Mouse (Mus musculus) kidney, adult 2 months (tissue): ENCODE data around the gene Ror1. TPM values are rescaled to one million over a fixed set of nuclear protein-coding genes. Genes with fewer than 3 reads are reported as not detected.

Source experiments
- DNase-seq: peaks from one replicate; pipeline ENCODE4 v3.0.0; 2021
- H3K27ac ChIP-seq: fragments of 200-500 bp; 2 replicates; pipeline ENCODE4 v1.5.1; 2012; ENCODE audit warnings: low read depth, low read length, control low read depth, inconsistent platforms; ENCODE audit not compliant: insufficient read depth
- H3K27me3 ChIP-seq: fragments of 200-500 bp; replicated peaks from 2 replicates; pipeline ENCODE4 v1.6.1; 2012; ENCODE audit warnings: mild to moderate bottlenecking, moderate library complexity, low read length, inconsistent platforms; ENCODE audit not compliant: control insufficient read depth, insufficient read depth
- H3K36me3 ChIP-seq: fragments of 200-500 bp; 2 replicates; pipeline ENCODE4 v1.6.1; 2012; ENCODE audit warnings: mild to moderate bottlenecking, moderate library complexity, low read length, inconsistent platforms; ENCODE audit not compliant: control insufficient read depth, insufficient read depth
- H3K4me1 ChIP-seq: fragments of 200-500 bp; 2 replicates; pipeline ENCODE4 v1.6.1; 2011; ENCODE audit warnings: low read length; ENCODE audit not compliant: control insufficient read depth, insufficient read depth
- H3K4me3 ChIP-seq: fragments of 200-500 bp; 2 replicates; pipeline ENCODE4 v1.5.1; 2011; ENCODE audit warnings: mild to moderate bottlenecking, low read depth, low read length, control low read depth; ENCODE audit not compliant: insufficient read depth
- CTCF ChIP-seq: fragments of 200-500 bp; conservative IDR thresholded peaks from 2 replicates; pipeline ENCODE4 v1.5.1; 2011; ENCODE audit warnings: low read depth, mild to moderate bottlenecking, control low read depth, low read length, moderate library complexity, mixed read lengths; ENCODE audit not compliant: insufficient read depth, insufficient read length
- POLR2A ChIP-seq: fragments of 200-500 bp; IDR thresholded peaks from one replicate; pipeline ENCODE4 v1.6.1; 2011; ENCODE audit warnings: low read depth, low read length, control low read depth
- WGBS: fragments of 180-500 bp; shearing (Covaris S2); methylation state at CpG from one replicate; pipeline ENCODE4 v1.1.7; 2018; 5-methylcytosine and 5-hydroxymethylcytosine counted together
- polyA plus RNA-seq: library from polyadenylated mRNA; depleted of rRNA; stranded (reverse); fragments of >200 nt; gene quantifications from 2 replicates; pipeline ENCODE4 v1.2.3, GENCODE M21; 2012

Ror1 gene
- polyA plus RNA-seq, 1 experiment: 2.2 TPM

- DNase-seq: no peak
- no peak overlapping the region for H3K4me3 ChIP-seq
- no peaks in the 10 kb centered on the region for H3K36me3 ChIP-seq
- no peaks in the 10 kb centered on the region for H3K27me3 ChIP-seq
- no peak overlapping the region for H3K27ac ChIP-seq
- 75% methylated on average over 5 of the region's 5 CpGs for WGBS
- no peak for TF ChIP-seq CTCF
- no peak for TF ChIP-seq POLR2A
- H3K4me1 ChIP-seq: no peaks in the 10 kb centered on the region
Measured at GRCm38 (mm10) chr4:100298566-100298965, 203.0 kb downstream of the Ror1 start.

- no peaks in the 10 kb centered on the region for H3K27me3 ChIP-seq
- no peak for TF ChIP-seq POLR2A
- no peak for TF ChIP-seq CTCF
- no peaks in the 10 kb centered on the region for H3K4me1 ChIP-seq
- no peak overlapping the region for H3K4me3 ChIP-seq
- H3K27ac ChIP-seq: no peak overlapping the region
- DNase-seq: no peak
- H3K36me3 ChIP-seq: no peaks in the 10 kb centered on the region
- WGBS: 78% methylated on average over 5 of the region's 5 CpGs
Measured at GRCm38 (mm10) chr4:100300171-100300570, 204.6 kb downstream of the Ror1 start.

GRCm38 (mm10) chr4:100301423-100301822, 205.8 kb downstream of the Ror1 start:
- Histone ChIP-seq H3K27me3 (no peaks in the 10 kb centered on the region), H3K27ac (no peak overlapping the region), H3K36me3 (no peaks in the 10 kb centered on the region), H3K4me1 (no peaks in the 10 kb centered on the region), H3K4me3 (no peak overlapping the region)
- TF ChIP-seq POLR2A: no peak
- TF ChIP-seq CTCF: no peak
- WGBS: 94% methylated on average over 1 of the region's 1 CpGs
- DNase-seq: no peak

- no peak overlapping the region for H3K27ac ChIP-seq
- WGBS: 80% methylated on average over 4 of the region's 4 CpGs
- no peak overlapping the region for H3K4me3 ChIP-seq
- TF ChIP-seq POLR2A (no peak), CTCF (no peak)
- H3K36me3 ChIP-seq: no peaks in the 10 kb centered on the region
- no peak for DNase-seq
- H3K4me1 ChIP-seq: no peaks in the 10 kb centered on the region
- no peaks in the 10 kb centered on the region for H3K27me3 ChIP-seq
Measured at GRCm38 (mm10) chr4:100307365-100307764, 211.8 kb downstream of the Ror1 start.

- Histone ChIP-seq H3K4me1 (no peaks in the 10 kb centered on the region), H3K4me3 (no peak overlapping the region), H3K36me3 (no peaks in the 10 kb centered on the region), H3K27ac (no peak overlapping the region), H3K27me3 (no peaks in the 10 kb centered on the region)
- no peak for TF ChIP-seq CTCF
- TF ChIP-seq POLR2A: no peak
- DNase-seq: no peak
- 68% methylated on average over 10 of the region's 10 CpGs for WGBS
Measured at GRCm38 (mm10) chr4:100311775-100312537, 216.4 kb downstream of the Ror1 start.

- no peak for DNase-seq
- WGBS: 56% methylated on average over 1 of the region's 1 CpGs
Measured at GRCm38 (mm10) chr4:100315066-100315465, 219.5 kb downstream of the Ror1 start.

GRCm38 (mm10) chr4:100321758-100322157, 226.2 kb downstream of the Ror1 start:
- TF ChIP-seq CTCF: no peak
- TF ChIP-seq POLR2A: no peak
- Histone ChIP-seq H3K36me3 (no peaks in the 10 kb centered on the region), H3K27me3 (no peaks in the 10 kb centered on the region), H3K4me3 (no peak overlapping the region), H3K4me1 (peaks cover 8% of the 10 kb centered on the region), H3K27ac (no peak overlapping the region)
- DNase-seq: peak; percentile 58
- WGBS: 13% methylated on average over 6 of the region's 6 CpGs

More at GRCm38 (mm10) chr4:100315066-100315465, 219.5 kb downstream of the Ror1 start:
- Histone ChIP-seq H3K27ac (no peak overlapping the region), H3K4me1 (no peaks in the 10 kb centered on the region), H3K4me3 (no peak overlapping the region), H3K36me3 (no peaks in the 10 kb centered on the region), H3K27me3 (no peaks in the 10 kb centered on the region)
- TF ChIP-seq POLR2A: no peak
- TF ChIP-seq CTCF: no peak
